8 mouse cellular contexts compared by ENCODE assay signal in the genomic region with DNA sequence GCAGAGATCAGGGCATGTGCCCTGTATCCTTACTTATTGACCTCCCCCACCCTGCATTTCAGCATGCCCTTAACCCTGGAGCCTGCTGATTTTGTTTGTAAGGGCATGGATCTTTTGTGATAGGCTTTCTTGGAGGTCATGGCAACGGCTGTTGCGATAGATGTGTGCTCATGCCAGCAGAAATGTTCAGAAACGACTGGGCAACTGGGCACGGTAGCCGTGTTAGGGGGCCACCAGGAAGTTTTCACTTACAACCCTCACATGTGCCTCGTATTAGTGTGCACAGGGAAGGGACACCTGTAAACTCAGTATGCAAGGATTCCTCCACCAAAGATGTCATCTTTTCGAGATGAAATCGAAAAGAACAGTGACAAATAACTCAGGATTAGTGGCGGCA. TPM values are rescaled to one million over a fixed set of nuclear protein-coding genes. Genes with fewer than 3 reads are reported as not detected.
DNase-seq lines count a peak whose midpoint lies in the region; ATAC-seq lines count a peak whose summit lies in the region.

No protein-coding gene starts in this region.

- no peaks in the 10 kb centered on the region for H3K9me3 ChIP-seq in kidney, embryonic 14.5 days (ENCODE audit: control insufficient read depth, low read length)
- H3K9me3 ChIP-seq in hindbrain, embryonic 14.5 days (ENCODE audit: control insufficient read depth, low read length), result no peaks in the 10 kb centered on the region
- H3K9me3 ChIP-seq in midbrain, embryonic 15.5 days, result no peaks in the 10 kb centered on the region

- peak; percentile 10; the same call in 1 of the 2 replicates for ATAC-seq in kidney, embryonic 14.5 days (ENCODE audit: low FRiP score, low TSS enrichment)
- no peak; the same call in 1 of the 2 replicates for ATAC-seq in hindbrain, embryonic 14.5 days (ENCODE audit: low FRiP score)
- peak; percentile 16 for ATAC-seq in midbrain, embryonic 15.5 days (replicated peaks)
- ATAC-seq in monocyte, adult 5-6 weeks (replicated peaks; ENCODE audit: insufficient number of reproducible peaks, low FRiP score, low TSS enrichment, poor library complexity, severe bottlenecking), result no peak
- no peak for ATAC-seq in megakaryocyte progenitor cell, adult 5-6 weeks (replicated peaks; ENCODE audit: poor library complexity)

- H3K36me3 ChIP-seq in kidney, embryonic 14.5 days (ENCODE audit: control insufficient read depth, insufficient read depth, low read length), result no peaks in the 10 kb centered on the region
- no peaks in the 10 kb centered on the region for H3K36me3 ChIP-seq in hindbrain, embryonic 14.5 days (replicated peaks; ENCODE audit: control insufficient read depth, insufficient read depth)
- no peaks in the 10 kb centered on the region for H3K36me3 ChIP-seq in midbrain, embryonic 15.5 days (replicated peaks)

- peak overlapping the region; percentile 89 for H3K27ac ChIP-seq in kidney, embryonic 14.5 days (ENCODE audit: low read depth, low read length)
- H3K27ac ChIP-seq in brown adipose tissue, adult 24 weeks (replicated peaks; ENCODE audit: low read depth, low read length), result peak overlapping the region; percentile 35
- no peak overlapping the region; the same call in 1 of the 2 replicates for H3K27ac ChIP-seq in hindbrain, embryonic 14.5 days
- no peak overlapping the region; the same call in 1 of the 2 replicates for H3K27ac ChIP-seq in midbrain, embryonic 15.5 days

- H3K9ac ChIP-seq in kidney, embryonic 14.5 days (ENCODE audit: low read depth, low read length), result peak overlapping the region; percentile 65
- peak overlapping the region; percentile 57 for H3K9ac ChIP-seq in hindbrain, embryonic 14.5 days
- H3K9ac ChIP-seq in midbrain, embryonic 15.5 days, result 0 out of 2 replicates have a peak overlapping the region, but pooled peaks have one; percentile 41

- H3K27me3 ChIP-seq in kidney, embryonic 14.5 days (ENCODE audit: control insufficient read depth, insufficient read depth, low read length), result no peaks in the 10 kb centered on the region
- no peaks in the 10 kb centered on the region for H3K27me3 ChIP-seq in hindbrain, embryonic 14.5 days (ENCODE audit: control insufficient read depth, insufficient read depth, low read length)
- H3K27me3 ChIP-seq in midbrain, embryonic 15.5 days (replicated peaks), result no peaks in the 10 kb centered on the region

- peak overlapping the region; percentile 58 for H3K4me2 ChIP-seq in kidney, embryonic 14.5 days (replicated peaks; ENCODE audit: low read depth, low read length)
- peak overlapping the region; percentile 58 for H3K4me2 ChIP-seq in hindbrain, embryonic 14.5 days (replicated peaks)
- peak overlapping the region; percentile 56 for H3K4me2 ChIP-seq in midbrain, embryonic 15.5 days

- H3K4me3 ChIP-seq in kidney, embryonic 14.5 days (ENCODE audit: low read length), result peak overlapping the region; percentile 40
- H3K4me3 ChIP-seq in brown adipose tissue, adult 24 weeks (ENCODE audit: insufficient read depth, low read depth, low read length), result peak overlapping the region; percentile 70
- peak overlapping the region; percentile 33 for H3K4me3 ChIP-seq in hindbrain, embryonic 14.5 days (replicated peaks; ENCODE audit: low read length)
- H3K4me3 ChIP-seq in midbrain, embryonic 15.5 days, result peak overlapping the region; percentile 38

- H3K4me1 ChIP-seq in kidney, embryonic 14.5 days (ENCODE audit: control insufficient read depth, insufficient read depth, low read length), result peaks cover 16% of the 10 kb centered on the region; the same call in 1 of the 2 replicates
- H3K4me1 ChIP-seq in brown adipose tissue, adult 24 weeks (ENCODE audit: control insufficient read depth, insufficient read depth, insufficient read length, low read length), result 0 out of 2 replicates have a peak, but pooled peaks cover 2% of the 10 kb centered on the region
- peaks cover 13% of the 10 kb centered on the region; the same call in 1 of the 2 replicates for H3K4me1 ChIP-seq in hindbrain, embryonic 14.5 days (replicated peaks; ENCODE audit: control insufficient read depth, insufficient read depth, low read length)
- H3K4me1 ChIP-seq in midbrain, embryonic 15.5 days, result peaks cover 14% of the 10 kb centered on the region

- DNase-seq in kidney, postnatal 14 days, result no peak
- no peak for DNase-seq in hindbrain, embryonic 14.5 days (ENCODE audit: low spot score)
- DNase-seq in urinary bladder, adult 2 months (ENCODE audit: low spot score), result no peak

- 29% methylated on average over 9 of the region's 9 CpGs for WGBS in kidney, embryonic 14.5 days
- 38% methylated on average over 9 of the region's 9 CpGs for WGBS in hindbrain, embryonic 14.5 days
- 32% methylated on average over 9 of the region's 9 CpGs for WGBS in midbrain, embryonic 15.5 days

RNA-seq across cellular contexts. Expression of gene Echdc3, which starts 0.5 kb away (rescaled TPM):
- polyA plus RNA-seq in kidney, embryonic 14.5 days (2014; fragmentation: Nextera tagmentation; extraction: Ambion mirVana), result 7.0 and 7.4 TPM in 2 replicates
- polyA plus RNA-seq in brown adipose tissue, adult 24 weeks (2012; ENCODE audit: insufficient read depth, insufficient read length, missing spikeins), result 60.2 and 61.2 TPM in 2 replicates
- 1.1 and 1.3 TPM in 2 replicates for polyA plus RNA-seq in hindbrain, embryonic 14.5 days (2014; fragmentation: Nextera tagmentation; extraction: Ambion mirVana)
- polyA plus RNA-seq in midbrain, embryonic 15.5 days (2015; fragmentation: Nextera tagmentation; extraction: Ambion mirVana), result 1.2 and 1.3 TPM in 2 replicates
- total RNA-seq in monocyte, adult 5-6 weeks (2017), result 0.19 TPM in 1 of 3 replicates, not detected in the others
- 12.0 and 12.8 TPM in 2 replicates for polyA plus RNA-seq in urinary bladder, adult 2 months (2012; rRNA removed)
- total RNA-seq in megakaryocyte progenitor cell, adult 5-6 weeks (2015), result 1.2 and 2.4 TPM in 2 replicates
- 0.41 and 1.5 TPM in 2 replicates for total RNA-seq in megakaryocyte progenitor cell, adult 5-6 weeks (2017)

Comparison
In these comparisons a context has a peak if more than half of its experiments do, and no peak if none do; other contexts are left out.
1. ATAC-seq: peak in kidney, embryonic 14.5 days (single experiment) and midbrain, embryonic 15.5 days (single experiment); none in hindbrain, embryonic 14.5 days (single experiment), monocyte, adult 5-6 weeks (single experiment) and megakaryocyte progenitor cell, adult 5-6 weeks (single experiment).
2. H3K27ac ChIP-seq: peak in kidney, embryonic 14.5 days (single experiment) and brown adipose tissue, adult 24 weeks (single experiment); none in hindbrain, embryonic 14.5 days (single experiment) and midbrain, embryonic 15.5 days (single experiment).
3. Peak in every context shown above with its lines, with median percentiles within 50 percentile points of each other: H3K4me2 ChIP-seq, H3K4me3 ChIP-seq and H3K9ac ChIP-seq.